Mouse (Mus musculus): ENCODE measurements around the gene C130026I21Rik.
"Not testable (repeated sequence)": the region's sequence is repeated elsewhere in the genome, so short reads cannot be mapped to it uniquely, and the experiment has no call there.

- TF ChIP-seq CTCF (IDR thresholded peaks at IDR 0.05; ENCODE audit: borderline replicate concordance, control insufficient read depth, extremely low read depth, insufficient read depth, low read length, poor library complexity); POLR2A (IDR thresholded peaks at IDR 0.05; ENCODE audit: control insufficient read depth, extremely low read depth, insufficient read depth, low read length, poor library complexity): not testable (repeated sequence)
Measured at GRCm38 (mm10) chr1:84957713-84958112, 312.7 kb downstream of the C130026I21Rik start.

Measured in thymus, adult 2 months (tissue).